Mouse (Mus musculus): ENCODE measurements at regions not wholly inside any gene's neighbourhood (a gene's known extent, or its start where the extent isn't known, plus 50 kb on each side); places are given as distances from the start of the nearest gene placed in this dataset.

- H3K4me1 ChIP-seq (ENCODE audit: control insufficient read depth, insufficient read depth, low read length) = no peaks in the 10 kb centered on the region
- H3K4me3 ChIP-seq (replicated peaks; ENCODE audit: control insufficient read depth, low read depth, low read length) = no peak overlapping the region
- TF ChIP-seq CTCF (IDR thresholded peaks at IDR 0.05; ENCODE audit: control insufficient read depth, insufficient read depth, low read length) = no peak
- TF ChIP-seq POLR2A (IDR thresholded peaks at IDR 0.05; ENCODE audit: borderline replicate concordance, control insufficient read depth, low read depth, low read length) = no peak
- H3K27ac ChIP-seq (ENCODE audit: control insufficient read depth, insufficient read depth, low read depth, low read length, poor library complexity) = no peak overlapping the region
- 52% methylated on average over 3 of the region's 3 CpGs for WGBS
Measured at GRCm38 (mm10) chr12:28248749-28249148, 303.4 kb downstream of the Dcdc2c start.

- no peaks in the 10 kb centered on the region for H3K4me1 ChIP-seq (ENCODE audit: control insufficient read depth, insufficient read depth, low read length)
- no peak overlapping the region for H3K4me3 ChIP-seq (replicated peaks; ENCODE audit: control insufficient read depth, low read depth, low read length)
- H3K27ac ChIP-seq (ENCODE audit: control insufficient read depth, insufficient read depth, low read depth, low read length, poor library complexity) = no peak overlapping the region
- TF ChIP-seq CTCF (IDR thresholded peaks at IDR 0.05; ENCODE audit: control insufficient read depth, insufficient read depth, low read length) (no peak), POLR2A (IDR thresholded peaks at IDR 0.05; ENCODE audit: borderline replicate concordance, control insufficient read depth, low read depth, low read length) (no peak)
- 77% methylated on average over 3 of the region's 3 CpGs for WGBS
Measured at GRCm38 (mm10) chr12:28248287-28248686, 303.9 kb downstream of the Dcdc2c start.

- H3K4me1 ChIP-seq (ENCODE audit: control insufficient read depth, insufficient read depth, low read length) = no peaks in the 10 kb centered on the region
- TF ChIP-seq CTCF (IDR thresholded peaks at IDR 0.05; ENCODE audit: control insufficient read depth, insufficient read depth, low read length) (no peak), POLR2A (IDR thresholded peaks at IDR 0.05; ENCODE audit: borderline replicate concordance, control insufficient read depth, low read depth, low read length) (no peak)
- no peak overlapping the region for H3K4me3 ChIP-seq (replicated peaks; ENCODE audit: control insufficient read depth, low read depth, low read length)
- H3K27ac ChIP-seq (ENCODE audit: control insufficient read depth, insufficient read depth, low read depth, low read length, poor library complexity) = no peak overlapping the region
- 64% methylated on average over 5 of the region's 5 CpGs for WGBS
Measured at GRCm38 (mm10) chr12:28238016-28238415, 314.2 kb downstream of the Dcdc2c start.

GRCm38 (mm10) chr12:28237041-28237440, 315.2 kb downstream of the Dcdc2c start:
- Histone ChIP-seq H3K4me1 (ENCODE audit: control insufficient read depth, insufficient read depth, low read length) (no peaks in the 10 kb centered on the region), H3K27ac (ENCODE audit: control insufficient read depth, insufficient read depth, low read depth, low read length, poor library complexity) (no peak overlapping the region), H3K4me3 (replicated peaks; ENCODE audit: control insufficient read depth, low read depth, low read length) (no peak overlapping the region)
- 75% methylated on average over 4 of the region's 4 CpGs for WGBS
- TF ChIP-seq CTCF (IDR thresholded peaks at IDR 0.05; ENCODE audit: control insufficient read depth, insufficient read depth, low read length) (no peak), POLR2A (IDR thresholded peaks at IDR 0.05; ENCODE audit: borderline replicate concordance, control insufficient read depth, low read depth, low read length) (no peak)

GRCm38 (mm10) chr12:28202847-28203246, 349.4 kb downstream of the Dcdc2c start:
- WGBS = 67% methylated on average over 1 of the region's 1 CpGs
- TF ChIP-seq POLR2A (IDR thresholded peaks at IDR 0.05; ENCODE audit: borderline replicate concordance, control insufficient read depth, low read depth, low read length) (no peak), CTCF (IDR thresholded peaks at IDR 0.05; ENCODE audit: control insufficient read depth, insufficient read depth, low read length) (no peak)
- Histone ChIP-seq H3K4me1 (ENCODE audit: control insufficient read depth, insufficient read depth, low read length) (no peaks in the 10 kb centered on the region), H3K27ac (ENCODE audit: control insufficient read depth, insufficient read depth, low read depth, low read length, poor library complexity) (no peak overlapping the region), H3K4me3 (replicated peaks; ENCODE audit: control insufficient read depth, low read depth, low read length) (no peak overlapping the region)

- Histone ChIP-seq H3K4me1 (ENCODE audit: control insufficient read depth, insufficient read depth, low read length) (no peaks in the 10 kb centered on the region), H3K4me3 (replicated peaks; ENCODE audit: control insufficient read depth, low read depth, low read length) (no peak overlapping the region), H3K27ac (ENCODE audit: control insufficient read depth, insufficient read depth, low read depth, low read length, poor library complexity) (no peak overlapping the region)
- TF ChIP-seq POLR2A (IDR thresholded peaks at IDR 0.05; ENCODE audit: borderline replicate concordance, control insufficient read depth, low read depth, low read length) (no peak), CTCF (IDR thresholded peaks at IDR 0.05; ENCODE audit: control insufficient read depth, insufficient read depth, low read length) (no peak)
Measured at GRCm38 (mm10) chr12:28186695-28187094, 365.5 kb downstream of the Dcdc2c start.

GRCm38 (mm10) chr12:28181265-28181664, 370.9 kb downstream of the Dcdc2c start:
- WGBS = 55% methylated on average over 2 of the region's 2 CpGs

GRCm38 (mm10) chr12:28176016-28176415, 376.2 kb downstream of the Dcdc2c start:
- 52% methylated on average over 3 of the region's 3 CpGs for WGBS
- Histone ChIP-seq H3K27ac (ENCODE audit: control insufficient read depth, insufficient read depth, low read depth, low read length, poor library complexity) (no peak overlapping the region), H3K4me1 (ENCODE audit: control insufficient read depth, insufficient read depth, low read length) (no peaks in the 10 kb centered on the region), H3K4me3 (replicated peaks; ENCODE audit: control insufficient read depth, low read depth, low read length) (no peak overlapping the region)
- TF ChIP-seq CTCF (IDR thresholded peaks at IDR 0.05; ENCODE audit: control insufficient read depth, insufficient read depth, low read length) (no peak), POLR2A (IDR thresholded peaks at IDR 0.05; ENCODE audit: borderline replicate concordance, control insufficient read depth, low read depth, low read length) (no peak)

More at GRCm38 (mm10) chr12:28181265-28181664, 370.9 kb downstream of the Dcdc2c start:
- no peak overlapping the region for H3K27ac ChIP-seq (ENCODE audit: control insufficient read depth, insufficient read depth, low read depth, low read length, poor library complexity)
- H3K4me3 ChIP-seq (replicated peaks; ENCODE audit: control insufficient read depth, low read depth, low read length) = no peak overlapping the region
- no peaks in the 10 kb centered on the region for H3K4me1 ChIP-seq (ENCODE audit: control insufficient read depth, insufficient read depth, low read length)
- TF ChIP-seq CTCF (IDR thresholded peaks at IDR 0.05; ENCODE audit: control insufficient read depth, insufficient read depth, low read length) = no peak
- no peak for TF ChIP-seq POLR2A (IDR thresholded peaks at IDR 0.05; ENCODE audit: borderline replicate concordance, control insufficient read depth, low read depth, low read length)

GRCm38 (mm10) chr12:28174078-28174477, 378.1 kb downstream of the Dcdc2c start:
- Histone ChIP-seq H3K27ac (ENCODE audit: control insufficient read depth, insufficient read depth, low read depth, low read length, poor library complexity) (no peak overlapping the region), H3K4me3 (replicated peaks; ENCODE audit: control insufficient read depth, low read depth, low read length) (no peak overlapping the region), H3K4me1 (ENCODE audit: control insufficient read depth, insufficient read depth, low read length) (no peaks in the 10 kb centered on the region)
- no peak for TF ChIP-seq POLR2A (IDR thresholded peaks at IDR 0.05; ENCODE audit: borderline replicate concordance, control insufficient read depth, low read depth, low read length)
- no peak for TF ChIP-seq CTCF (IDR thresholded peaks at IDR 0.05; ENCODE audit: control insufficient read depth, insufficient read depth, low read length)

Measured in bone marrow, adult 2 months (tissue).